Mouse (Mus musculus): ENCODE results near the gene Adcy7. TPM values are rescaled to one million over a fixed set of nuclear protein-coding genes. Genes with fewer than 3 reads are reported as not detected.
A peak's percentile ranks its signal among the peaks of the same experiment; 100 is the strongest.

The Adcy7 gene
- polyA plus RNA-seq, 1 experiment, result 16.1 TPM

- Histone ChIP-seq H3K4me1 (ENCODE audit: control insufficient read depth, insufficient read depth, low read length) (no peaks in the 10 kb centered on the region), H3K4me3 (ENCODE audit: insufficient read depth, low read length) (no peak overlapping the region), H3K27ac (ENCODE audit: insufficient read depth, low read length) (no peak overlapping the region)
- TF ChIP-seq CTCF (IDR thresholded peaks at IDR 0.05; ENCODE audit: borderline replicate concordance, insufficient read depth, low read length) (no peak), POLR2A (IDR thresholded peaks at IDR 0.05; ENCODE audit: low read depth, low read length) (no peak)
Observed at GRCm38 (mm10) chr8:88294977-88295376, 22.8 kb downstream of the Adcy7 start.

GRCm38 (mm10) chr8:88297976-88298732, 26.0 kb downstream of the Adcy7 start:
- TF ChIP-seq POLR2A (IDR thresholded peaks at IDR 0.05; ENCODE audit: low read depth, low read length) (no peak), CTCF (IDR thresholded peaks at IDR 0.05; ENCODE audit: borderline replicate concordance, insufficient read depth, low read length) (no peak)
- H3K27ac ChIP-seq (ENCODE audit: insufficient read depth, low read length), result no peak overlapping the region

GRCm38 (mm10) chr8:88298733-88299103, 26.5 kb downstream of the Adcy7 start:
- TF ChIP-seq CTCF (IDR thresholded peaks at IDR 0.05; ENCODE audit: borderline replicate concordance, insufficient read depth, low read length) (no peak), POLR2A (IDR thresholded peaks at IDR 0.05; ENCODE audit: low read depth, low read length) (no peak)
- Histone ChIP-seq H3K27ac (ENCODE audit: insufficient read depth, low read length) (no peak overlapping the region), H3K4me3 (ENCODE audit: insufficient read depth, low read length) (no peak overlapping the region), H3K4me1 (ENCODE audit: control insufficient read depth, insufficient read depth, low read length) (no peaks in the 10 kb centered on the region)

More at GRCm38 (mm10) chr8:88297976-88298732, 26.0 kb downstream of the Adcy7 start:
- Histone ChIP-seq H3K4me3 (ENCODE audit: insufficient read depth, low read length) (no peak overlapping the region), H3K4me1 (ENCODE audit: control insufficient read depth, insufficient read depth, low read length) (no peaks in the 10 kb centered on the region)

- no peaks in the 10 kb centered on the region for H3K4me1 ChIP-seq (ENCODE audit: control insufficient read depth, insufficient read depth, low read length)
- no peak for TF ChIP-seq CTCF (IDR thresholded peaks at IDR 0.05; ENCODE audit: borderline replicate concordance, insufficient read depth, low read length)
- TF ChIP-seq POLR2A (IDR thresholded peaks at IDR 0.05; ENCODE audit: low read depth, low read length), result no peak
- no peak overlapping the region for H3K27ac ChIP-seq (ENCODE audit: insufficient read depth, low read length)
- H3K4me3 ChIP-seq (ENCODE audit: insufficient read depth, low read length), result no peak overlapping the region
Observed at GRCm38 (mm10) chr8:88299907-88300603, 27.9 kb downstream of the Adcy7 start.

- TF ChIP-seq CTCF (IDR thresholded peaks at IDR 0.05; ENCODE audit: borderline replicate concordance, insufficient read depth, low read length), result no peak
- no peak for TF ChIP-seq POLR2A (IDR thresholded peaks at IDR 0.05; ENCODE audit: low read depth, low read length)
- no peak overlapping the region for H3K27ac ChIP-seq (ENCODE audit: insufficient read depth, low read length)
- no peaks in the 10 kb centered on the region for H3K4me1 ChIP-seq (ENCODE audit: control insufficient read depth, insufficient read depth, low read length)
- no peak overlapping the region for H3K4me3 ChIP-seq (ENCODE audit: insufficient read depth, low read length)
Observed at GRCm38 (mm10) chr8:88301589-88302437, 29.6 kb downstream of the Adcy7 start.

- Histone ChIP-seq H3K4me3 (ENCODE audit: insufficient read depth, low read length) (no peak overlapping the region), H3K4me1 (ENCODE audit: control insufficient read depth, insufficient read depth, low read length) (no peaks in the 10 kb centered on the region), H3K27ac (ENCODE audit: insufficient read depth, low read length) (no peak overlapping the region)
- TF ChIP-seq POLR2A (IDR thresholded peaks at IDR 0.05; ENCODE audit: low read depth, low read length), result no peak
- no peak for TF ChIP-seq CTCF (IDR thresholded peaks at IDR 0.05; ENCODE audit: borderline replicate concordance, insufficient read depth, low read length)
Observed at GRCm38 (mm10) chr8:88305814-88306213, 33.6 kb downstream of the Adcy7 start.

- no peak overlapping the region for H3K27ac ChIP-seq (ENCODE audit: insufficient read depth, low read length)
- no peaks in the 10 kb centered on the region for H3K4me1 ChIP-seq (ENCODE audit: control insufficient read depth, insufficient read depth, low read length)
- peak; percentile 78; the same call in 1 of the 2 replicates for TF ChIP-seq CTCF (IDR thresholded peaks at IDR 0.05; ENCODE audit: borderline replicate concordance, insufficient read depth, low read length)
- TF ChIP-seq POLR2A (IDR thresholded peaks at IDR 0.05; ENCODE audit: low read depth, low read length), result no peak
- H3K4me3 ChIP-seq (ENCODE audit: insufficient read depth, low read length), result no peak overlapping the region
Observed at GRCm38 (mm10) chr8:88306511-88306910, 34.3 kb downstream of the Adcy7 start.

- H3K4me1 ChIP-seq (ENCODE audit: control insufficient read depth, insufficient read depth, low read length), result no peaks in the 10 kb centered on the region
- TF ChIP-seq POLR2A (IDR thresholded peaks at IDR 0.05; ENCODE audit: low read depth, low read length) (no peak), CTCF (IDR thresholded peaks at IDR 0.05; ENCODE audit: borderline replicate concordance, insufficient read depth, low read length) (no peak)
- H3K4me3 ChIP-seq (ENCODE audit: insufficient read depth, low read length), result no peak overlapping the region
- no peak overlapping the region for H3K27ac ChIP-seq (ENCODE audit: insufficient read depth, low read length)
Observed at GRCm38 (mm10) chr8:88307736-88308135, 35.5 kb downstream of the Adcy7 start.

GRCm38 (mm10) chr8:88309274-88309873, 37.2 kb downstream of the Adcy7 start:
- TF ChIP-seq CTCF (IDR thresholded peaks at IDR 0.05; ENCODE audit: borderline replicate concordance, insufficient read depth, low read length) (no peak), POLR2A (IDR thresholded peaks at IDR 0.05; ENCODE audit: low read depth, low read length) (no peak)
- H3K4me1 ChIP-seq (ENCODE audit: control insufficient read depth, insufficient read depth, low read length), result no peaks in the 10 kb centered on the region
- H3K4me3 ChIP-seq (ENCODE audit: insufficient read depth, low read length), result no peak overlapping the region
- H3K27ac ChIP-seq (ENCODE audit: insufficient read depth, low read length), result no peak overlapping the region
